Mouse (Mus musculus) MEL (cell line): ENCODE measurements around the gene Csrnp1. TPM values are rescaled to one million over a fixed set of nuclear protein-coding genes. Genes with fewer than 3 reads are reported as not detected.

Source experiments
- DNase-seq: peaks from one replicate; pipeline ENCODE4 v3.0.0; 2011; ENCODE audit warnings: low read depth, low spot score
- H3K27ac ChIP-seq: 2 replicates; pipeline ENCODE4 v1.5.1; 2012; ENCODE audit warnings: low read depth, mild to moderate bottlenecking, control low read depth, low read length, moderate library complexity; ENCODE audit not compliant: control insufficient read depth
- H3K27me3 ChIP-seq, 2 experiments: fragments of 150-350 bp in 1 of 2; sonication (generic) in 1 of 2; 2 replicates each; pipeline ENCODE4 v1.6.1; 2012; ENCODE audit warnings: low read length in 2 of 2, mild to moderate bottlenecking in 2 of 2, improper control_type of control experiment in 1 of 2, moderate library complexity in 1 of 2; ENCODE audit not compliant: insufficient read depth in 2 of 2, control insufficient read depth in 1 of 2
- H3K36me3 ChIP-seq, 2 experiments: 2 replicates each; pipeline ENCODE4 v1.6.1; 2012 to 2014; ENCODE audit warnings: low read length in 2 of 2, improper control_type of control experiment in 1 of 2, inconsistent platforms in 1 of 2, mild to moderate bottlenecking in 1 of 2; ENCODE audit not compliant: insufficient read depth in 2 of 2, control insufficient read depth in 1 of 2
- H3K4me1 ChIP-seq, 2 experiments: fragments of 150-350 bp in 1 of 2; sonication (generic) in 1 of 2; 2 replicates each; pipeline ENCODE4 v1.6.1; 2012; ENCODE audit warnings: low read length in 2 of 2, improper control_type of control experiment in 1 of 2, mild to moderate bottlenecking in 1 of 2; ENCODE audit not compliant: insufficient read depth in 2 of 2, control insufficient read depth in 1 of 2
- H3K4me3 ChIP-seq, 2 experiments: fragments of 150-350 bp in 1 of 2; sonication (generic) in 1 of 2; 2 replicates each; pipeline ENCODE4 v1.5.1; 2012; ENCODE audit warnings: low read depth in 2 of 2, low read length in 2 of 2, mild to moderate bottlenecking in 2 of 2, moderate library complexity in 2 of 2, control low read depth in 1 of 2, improper control_type of control experiment in 1 of 2; ENCODE audit not compliant: control insufficient read depth in 1 of 2, insufficient read depth in 1 of 2
- H3K79me2 ChIP-seq: 2 replicates; pipeline ENCODE4 v1.6.1; 2012; ENCODE audit warnings: mild to moderate bottlenecking, low read length, moderate library complexity; ENCODE audit not compliant: control insufficient read depth, poor library complexity, insufficient read depth
- H3K9ac ChIP-seq: 2 replicates; pipeline ENCODE4 v1.6.1; 2012; ENCODE audit warnings: low read depth, mild to moderate bottlenecking, control low read depth, low read length, moderate library complexity; ENCODE audit not compliant: control insufficient read depth, poor library complexity, severe bottlenecking
- H3K9me3 ChIP-seq: fragments of 150-350 bp; sonication (generic); replicated peaks from 2 replicates; pipeline ENCODE4 v1.6.1; 2012; ENCODE audit warnings: mild to moderate bottlenecking, low read length, improper control_type of control experiment, moderate library complexity; ENCODE audit not compliant: insufficient read depth
- CHD1 ChIP-seq: IDR thresholded peaks from 2 replicates; pipeline ENCODE4 v1.6.1; 2012; ENCODE audit warnings: low read depth, mild to moderate bottlenecking, inconsistent platforms, low read length, improper control_type of control experiment
- E2F4 ChIP-seq: IDR thresholded peaks from 2 replicates; pipeline ENCODE4 v1.6.1; 2011; ENCODE audit warnings: low read depth, low read length, improper control_type of control experiment, borderline replicate concordance
- GABPA ChIP-seq: IDR thresholded peaks from 2 replicates; pipeline ENCODE4 v1.6.1; 2012; ENCODE audit warnings: low read depth, mild to moderate bottlenecking, inconsistent platforms, low read length, improper control_type of control experiment, moderate library complexity
- HCFC1 ChIP-seq: IDR thresholded peaks from 2 replicates; pipeline ENCODE4 v1.6.1; 2012; ENCODE audit warnings: low read depth, mild to moderate bottlenecking, inconsistent platforms, low read length, improper control_type of control experiment, moderate library complexity
- JUND ChIP-seq: IDR thresholded peaks from 2 replicates; pipeline ENCODE4 v1.6.1; 2011; ENCODE audit warnings: low read depth, mild to moderate bottlenecking, improper control_type of control experiment, low read length
- KAT2A ChIP-seq: conservative IDR thresholded peaks from 2 replicates; pipeline ENCODE4 v1.6.1; 2012; ENCODE audit warnings: low read depth, low read length, improper control_type of control experiment, inconsistent platforms
- MAZ ChIP-seq: IDR thresholded peaks from 2 replicates; pipeline ENCODE4 v1.6.1; 2012; ENCODE audit warnings: low read depth, mild to moderate bottlenecking, inconsistent platforms, low read length, improper control_type of control experiment
- MYC ChIP-seq: IDR thresholded peaks from 2 replicates; pipeline ENCODE4 v1.6.1; 2011; ENCODE audit warnings: low read depth, mild to moderate bottlenecking, low read length, improper control_type of control experiment, moderate library complexity
- NRF1 ChIP-seq: IDR thresholded peaks from 2 replicates; pipeline ENCODE4 v1.6.1; 2014; ENCODE audit warnings: low read depth, mild to moderate bottlenecking, inconsistent platforms, low read length, improper control_type of control experiment, moderate library complexity; ENCODE audit not compliant: poor library complexity, insufficient read depth, severe bottlenecking
- POLR2A ChIP-seq, 2 experiments: IDR thresholded peaks; 2 replicates each; pipeline ENCODE4 v1.6.1; 2011 to 2012; ENCODE audit warnings: low read length in 2 of 2, mild to moderate bottlenecking in 2 of 2, control low read depth in 1 of 2, improper control_type of control experiment in 1 of 2, low read depth in 1 of 2, moderate library complexity in 1 of 2; ENCODE audit not compliant: control insufficient read depth in 1 of 2, insufficient read depth in 1 of 2, poor library complexity in 1 of 2
- POLR2AphosphoS5 ChIP-seq: IDR thresholded peaks from 2 replicates; pipeline ENCODE4 v1.6.1; 2012; ENCODE audit warnings: low read depth, borderline replicate concordance, mild to moderate bottlenecking, inconsistent platforms, low read length, moderate library complexity, mixed read lengths
- RCOR1 ChIP-seq: IDR thresholded peaks from 2 replicates; pipeline ENCODE4 v1.6.1; 2012; ENCODE audit warnings: low read depth, mild to moderate bottlenecking, inconsistent platforms, low read length, improper control_type of control experiment
- SMC3 ChIP-seq: IDR thresholded peaks from 2 replicates; pipeline ENCODE4 v1.6.1; 2011; ENCODE audit warnings: low read depth, low read length, improper control_type of control experiment
- TBP ChIP-seq: IDR thresholded peaks from 2 replicates; pipeline ENCODE4 v1.8.0; 2011; ENCODE audit warnings: low read depth, low read length, improper control_type of control experiment
- TCF12 ChIP-seq: IDR thresholded peaks from 2 replicates; pipeline ENCODE4 v1.6.1; 2014; ENCODE audit warnings: low read depth, mild to moderate bottlenecking, inconsistent platforms, low read length, improper control_type of control experiment, moderate library complexity
- ZMIZ1 ChIP-seq: IDR thresholded peaks from 2 replicates; pipeline ENCODE4 v1.6.1; 2012; ENCODE audit warnings: low read depth, mild to moderate bottlenecking, inconsistent platforms, low read length, improper control_type of control experiment, moderate library complexity
- polyA plus RNA-seq, 2 experiments: library from polyadenylated mRNA; stranded (reverse) in 1 of 2; unstranded in 1 of 2; fragments of >175 nt in 1 of 2; fragments of >200 nt in 1 of 2; gene quantifications; 2 replicates each; pipeline versions ENCODE4 v1.2.1 to v1.2.4; 2012; ENCODE audit warnings: low replicate concordance in 2 of 2, low read depth in 1 of 2; ENCODE audit not compliant: insufficient read length in 2 of 2, insufficient read depth in 1 of 2, missing spikeins in 1 of 2
- total RNA-seq: library from RNA; depleted of rRNA; stranded (reverse); fragments of 300-350 nt; gene quantifications from 2 replicates; pipeline ENCODE4 v1.2.3, GENCODE M21; 2012

Csrnp1 gene
- total and polyA plus RNA-seq, 3 experiments: 3.7 to 8.1 TPM; not detected in 1

DNA sequence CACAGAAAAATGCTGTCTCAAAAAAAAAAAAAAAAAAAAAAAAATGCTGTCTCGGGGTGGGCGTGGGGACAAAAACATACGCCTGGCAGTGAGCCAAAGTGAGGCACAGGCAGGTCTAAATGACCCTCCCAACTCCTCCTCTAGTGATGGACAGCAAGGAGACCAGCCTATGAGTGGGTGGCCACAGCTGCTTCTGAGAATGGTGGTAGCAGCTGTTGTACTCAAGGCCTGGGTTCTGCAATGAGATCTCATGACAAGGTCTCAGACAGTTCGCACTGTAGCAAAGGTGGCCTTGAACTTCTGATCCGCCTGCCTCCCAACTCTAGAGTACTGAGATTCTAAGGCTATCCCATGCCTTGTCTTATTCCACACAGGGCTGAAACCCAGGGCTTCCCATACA is 43.1 kb downstream of the Csrnp1 start:
- peaks cover 8% of the 10 kb centered on the region for H3K79me2 ChIP-seq
- H3K9ac ChIP-seq: no peak overlapping the region
- no peaks in the 10 kb centered on the region; a peak in 1 of 4 replicates for H3K36me3 ChIP-seq
- peaks cover 0 to 9% of the 10 kb centered on the region in 2 experiments; a peak in 2 of 4 replicates for H3K4me1 ChIP-seq
- H3K27me3 ChIP-seq: no peaks in the 10 kb centered on the region
- no peak overlapping the region for H3K4me3 ChIP-seq
- no peaks in the 10 kb centered on the region for H3K9me3 ChIP-seq
- DNase-seq: no peak
- no peak overlapping the region for H3K27ac ChIP-seq
- TF ChIP-seq JUND (no peak), RCOR1 (no peak), E2F4 (no peak), MAZ (no peak), POLR2AphosphoS5 (no peak), SMC3 (no peak), TBP (no peak), CHD1 (no peak), POLR2A (IDR thresholded peaks at IDR 0.05; ENCODE audit: control insufficient read depth in 1 of 2, insufficient read depth in 1 of 2, low read depth in 1 of 2, low read length in 2 of 2, poor library complexity in 1 of 2) (no peak), NRF1 (no peak), MYC (no peak), TCF12 (no peak), KAT2A (no peak), GABPA (no peak), ZMIZ1 (no peak)

DNA sequence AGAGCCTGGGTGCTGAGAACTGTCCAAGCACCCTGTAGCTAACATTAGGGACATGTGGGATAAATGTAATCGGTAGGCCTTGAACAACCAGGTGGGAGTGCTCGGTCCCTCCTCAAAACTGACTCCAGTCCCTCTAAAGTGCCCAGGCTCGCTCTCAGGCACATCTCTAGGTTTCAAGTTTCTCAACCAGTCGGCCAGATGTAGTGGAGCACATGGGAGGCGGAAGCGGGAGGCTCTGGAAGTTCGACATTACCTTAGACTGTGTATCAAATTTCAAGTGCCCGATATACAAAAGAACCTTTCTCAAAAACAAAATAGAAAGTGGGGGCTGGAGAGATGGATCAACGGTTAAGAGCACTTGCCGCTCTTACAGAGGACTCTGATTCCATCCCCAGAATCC is 44.8 kb downstream of the Csrnp1 start:
- Histone ChIP-seq H3K36me3 (peaks cover 0 to 3% of the 10 kb centered on the region in 2 experiments; a peak in 2 of 4 replicates), H3K4me1 (peaks cover 0 to 10% of the 10 kb centered on the region in 2 experiments; a peak in 2 of 4 replicates), H3K4me3 (no peak overlapping the region), H3K27ac (no peak overlapping the region), H3K79me2 (peaks cover 12% of the 10 kb centered on the region), H3K27me3 (no peaks in the 10 kb centered on the region), H3K9me3 (no peaks in the 10 kb centered on the region), H3K9ac (no peak overlapping the region)
- DNase-seq: no peak
- TF ChIP-seq MYC (no peak), POLR2AphosphoS5 (no peak), JUND (no peak), HCFC1 (no peak), SMC3 (no peak)
